Mouse (Mus musculus): Measurements from ENCODE around the gene Alg11. TPM values are rescaled to one million over a fixed set of nuclear protein-coding genes. Genes with fewer than 3 reads are reported as not detected.
A peak's percentile ranks its signal among the peaks of the same experiment; 100 is the strongest.

Gene Alg11
- polyA plus RNA-seq (2014; fragmentation: Nextera tagmentation; extraction: Ambion mirVana), result 27.0 and 31.5 TPM in 2 replicates

DNA sequence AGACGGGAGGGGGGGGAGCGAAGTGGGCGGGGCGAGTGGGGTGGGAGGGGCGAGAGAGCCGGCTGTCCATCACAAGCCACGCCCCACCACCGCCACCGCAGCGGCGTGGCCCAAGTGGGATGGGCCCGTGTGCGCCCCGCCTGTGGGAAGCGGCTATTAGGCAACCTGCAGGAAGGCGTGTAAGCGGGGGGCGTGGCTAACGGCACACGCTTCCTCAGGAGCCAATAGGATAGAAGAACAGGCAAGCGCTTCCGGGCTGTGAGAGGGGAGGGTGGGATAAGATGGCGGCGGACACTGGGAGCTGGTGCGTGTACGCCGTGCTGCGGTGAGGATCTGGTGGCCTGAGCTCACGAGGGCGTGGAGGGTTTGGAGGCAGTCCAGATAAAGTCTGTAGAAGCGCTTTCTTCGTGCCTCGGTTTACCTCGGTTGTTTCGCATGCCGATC, at the start of gene Alg11:
TSS of gene Alg11 (plus strand) at position 276 of the 444 bp plus-strand sequence.
- peak within 1 kb of the TSS; percentile 50; the same call in 1 of the 2 replicates for H3K27ac ChIP-seq (ENCODE audit: low read depth, low read length)
- peak within 1 kb of the TSS; percentile 88 for H3K4me3 ChIP-seq (ENCODE audit: low read depth, low read length)
- H3K4me2 ChIP-seq, result peak within 1 kb of the TSS; percentile 94
- H3K4me1 ChIP-seq (ENCODE audit: control insufficient read depth, insufficient read depth, low read length), result peaks cover 5% of the 10 kb centered on the region; the same call in 1 of the 2 replicates
- ATAC-seq (replicated peaks; ENCODE audit: insufficient number of reproducible peaks, low FRiP score, low TSS enrichment), result peak; percentile 99
- WGBS (ENCODE audit: insufficient replicate concordance), result under 1% methylated on average over 33 of the region's 36 CpGs
- H3K27me3 ChIP-seq (ENCODE audit: control insufficient read depth, insufficient read depth, low read length), result peaks cover 2% of the 10 kb centered on the region; the same call in 1 of the 2 replicates
- peak within 1 kb of the TSS; percentile 77 for H3K9ac ChIP-seq (ENCODE audit: low read depth, low read length)
- H3K9me3 ChIP-seq (replicated peaks; ENCODE audit: control insufficient read depth, low read length), result no peaks in the 10 kb centered on the region
- peaks cover 9% of the 10 kb centered on the region for H3K36me3 ChIP-seq (ENCODE audit: control insufficient read depth, insufficient read depth, low read length)

DNA sequence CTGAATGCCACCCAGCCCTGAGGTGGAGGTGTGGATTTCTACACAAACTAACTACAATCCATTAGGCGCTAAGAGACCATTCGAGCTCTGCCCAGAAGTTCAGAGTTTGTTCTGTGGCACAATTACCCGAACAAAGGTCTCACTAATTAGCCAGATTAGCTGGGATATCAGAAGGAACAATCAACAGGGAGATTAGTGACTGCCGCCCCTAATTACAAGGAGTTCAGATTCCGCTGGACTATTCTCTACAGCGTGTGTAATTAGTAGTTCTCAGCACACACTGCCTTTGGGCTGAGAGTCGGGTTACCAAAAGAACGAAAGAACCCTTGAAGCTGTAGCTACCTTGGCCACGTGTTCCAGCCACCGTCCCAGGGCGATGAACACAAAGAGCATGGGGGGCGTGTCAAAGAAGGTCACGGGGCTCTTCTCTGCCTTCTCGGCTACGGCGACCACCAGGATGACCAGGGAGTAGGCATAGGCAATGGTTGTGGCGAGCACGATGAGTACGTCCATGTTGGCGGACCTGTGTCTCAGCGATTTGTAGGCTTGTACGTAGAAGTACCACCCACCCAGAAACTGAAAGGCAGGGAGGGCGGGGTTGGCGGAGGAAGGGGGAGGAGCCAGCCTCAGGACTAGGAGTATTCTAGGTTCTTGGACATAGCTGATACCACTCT, 47.4 kb upstream of the Alg11 start:
- Histone ChIP-seq H3K4me2 (no peak overlapping the region), H3K4me1 (ENCODE audit: control insufficient read depth, insufficient read depth, low read length) (no peaks in the 10 kb centered on the region), H3K9me3 (replicated peaks; ENCODE audit: control insufficient read depth, low read length) (no peaks in the 10 kb centered on the region), H3K27ac (ENCODE audit: low read depth, low read length) (no peak overlapping the region), H3K27me3 (ENCODE audit: control insufficient read depth, insufficient read depth, low read length) (no peaks in the 10 kb centered on the region), H3K4me3 (ENCODE audit: low read depth, low read length) (no peak overlapping the region), H3K36me3 (ENCODE audit: control insufficient read depth, insufficient read depth, low read length) (no peaks in the 10 kb centered on the region), H3K9ac (ENCODE audit: low read depth, low read length) (no peak overlapping the region)
- ATAC-seq (replicated peaks; ENCODE audit: insufficient number of reproducible peaks, low FRiP score, low TSS enrichment), result no peak
- 81% methylated on average over 24 of the region's 24 CpGs for WGBS (ENCODE audit: insufficient replicate concordance)

DNA sequence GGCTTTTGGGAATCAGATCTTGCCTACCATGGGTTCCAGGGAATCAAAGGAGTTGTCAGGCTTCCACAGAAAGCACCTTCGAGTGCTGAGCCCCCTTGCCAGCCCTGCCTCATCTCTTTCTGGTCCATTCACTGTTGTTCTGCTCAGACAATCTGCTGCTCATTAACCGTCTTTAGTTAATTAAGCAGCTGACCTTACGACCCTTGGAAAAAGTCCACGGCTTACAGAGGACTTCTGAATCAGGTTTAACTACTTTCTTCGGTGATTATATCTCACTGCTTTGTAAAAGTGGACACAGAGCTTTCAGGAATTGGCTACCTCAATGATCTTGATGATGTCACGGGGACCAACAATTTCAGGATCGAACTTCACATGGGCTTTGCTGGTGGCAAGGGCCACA, 42.8 kb upstream of the Alg11 start:
- 80% methylated on average over 7 of the region's 7 CpGs for WGBS (ENCODE audit: insufficient replicate concordance)
- Histone ChIP-seq H3K27me3 (ENCODE audit: control insufficient read depth, insufficient read depth, low read length) (no peaks in the 10 kb centered on the region), H3K9me3 (replicated peaks; ENCODE audit: control insufficient read depth, low read length) (no peaks in the 10 kb centered on the region), H3K36me3 (ENCODE audit: control insufficient read depth, insufficient read depth, low read length) (no peaks in the 10 kb centered on the region), H3K27ac (ENCODE audit: low read depth, low read length) (no peak overlapping the region), H3K9ac (ENCODE audit: low read depth, low read length) (no peak overlapping the region), H3K4me1 (ENCODE audit: control insufficient read depth, insufficient read depth, low read length) (no peaks in the 10 kb centered on the region), H3K4me3 (ENCODE audit: low read depth, low read length) (no peak overlapping the region), H3K4me2 (no peak overlapping the region)
- ATAC-seq (replicated peaks; ENCODE audit: insufficient number of reproducible peaks, low FRiP score, low TSS enrichment), result no peak

GRCm38 (mm10) chr8:22019498-22019897, 41.0 kb upstream of the Alg11 start:
- H3K4me1 ChIP-seq (ENCODE audit: control insufficient read depth, insufficient read depth, low read length), result no peaks in the 10 kb centered on the region
- no peak overlapping the region for H3K4me2 ChIP-seq
- H3K36me3 ChIP-seq (ENCODE audit: control insufficient read depth, insufficient read depth, low read length), result no peaks in the 10 kb centered on the region
- H3K27me3 ChIP-seq (ENCODE audit: control insufficient read depth, insufficient read depth, low read length), result no peaks in the 10 kb centered on the region
- 66% methylated on average over 5 of the region's 5 CpGs for WGBS (ENCODE audit: insufficient replicate concordance)
- no peak overlapping the region for H3K9ac ChIP-seq (ENCODE audit: low read depth, low read length)
- no peak overlapping the region for H3K27ac ChIP-seq (ENCODE audit: low read depth, low read length)
- H3K4me3 ChIP-seq (ENCODE audit: low read depth, low read length), result no peak overlapping the region
- H3K9me3 ChIP-seq (replicated peaks; ENCODE audit: control insufficient read depth, low read length), result no peaks in the 10 kb centered on the region
- no peak for ATAC-seq (replicated peaks; ENCODE audit: insufficient number of reproducible peaks, low FRiP score, low TSS enrichment)

DNA sequence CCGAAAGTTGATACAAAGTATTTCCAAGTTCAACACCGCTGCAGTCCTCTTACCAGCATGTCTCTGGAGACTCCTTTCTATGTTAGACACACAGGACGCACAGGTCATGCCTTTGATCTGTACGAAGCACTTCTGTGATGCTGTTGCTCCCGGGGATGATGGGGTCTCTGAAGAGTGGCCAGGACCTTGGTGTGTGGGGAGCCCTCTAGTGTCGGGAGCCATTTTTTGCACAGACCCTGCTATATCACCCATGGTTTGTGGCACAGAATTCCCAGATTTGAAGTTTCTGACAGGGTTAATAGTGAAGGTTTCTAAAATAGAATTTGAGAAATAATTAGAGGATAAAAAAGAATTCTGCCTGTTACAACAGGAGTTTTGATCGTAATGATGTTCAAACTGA, 38.3 kb upstream of the Alg11 start:
- Histone ChIP-seq H3K4me1 (ENCODE audit: control insufficient read depth, insufficient read depth, low read length) (no peaks in the 10 kb centered on the region), H3K36me3 (ENCODE audit: control insufficient read depth, insufficient read depth, low read length) (no peaks in the 10 kb centered on the region), H3K9ac (ENCODE audit: low read depth, low read length) (no peak overlapping the region), H3K9me3 (replicated peaks; ENCODE audit: control insufficient read depth, low read length) (no peaks in the 10 kb centered on the region), H3K4me3 (ENCODE audit: low read depth, low read length) (no peak overlapping the region), H3K4me2 (no peak overlapping the region), H3K27me3 (ENCODE audit: control insufficient read depth, insufficient read depth, low read length) (no peaks in the 10 kb centered on the region), H3K27ac (ENCODE audit: low read depth, low read length) (no peak overlapping the region)
- no peak for ATAC-seq (replicated peaks; ENCODE audit: insufficient number of reproducible peaks, low FRiP score, low TSS enrichment)
- WGBS (ENCODE audit: insufficient replicate concordance), result 54% methylated on average over 7 of the region's 7 CpGs

GRCm38 (mm10) chr8:22025241-22025640, 35.3 kb upstream of the Alg11 start:
- no peak overlapping the region for H3K4me2 ChIP-seq
- no peak overlapping the region for H3K27ac ChIP-seq (ENCODE audit: low read depth, low read length)
- 68% methylated on average over 4 of the region's 4 CpGs for WGBS (ENCODE audit: insufficient replicate concordance)
- H3K27me3 ChIP-seq (ENCODE audit: control insufficient read depth, insufficient read depth, low read length), result no peaks in the 10 kb centered on the region
- no peak for ATAC-seq (replicated peaks; ENCODE audit: insufficient number of reproducible peaks, low FRiP score, low TSS enrichment)
- no peaks in the 10 kb centered on the region for H3K36me3 ChIP-seq (ENCODE audit: control insufficient read depth, insufficient read depth, low read length)
- H3K4me3 ChIP-seq (ENCODE audit: low read depth, low read length), result no peak overlapping the region
- H3K9me3 ChIP-seq (replicated peaks; ENCODE audit: control insufficient read depth, low read length), result no peaks in the 10 kb centered on the region
- no peaks in the 10 kb centered on the region for H3K4me1 ChIP-seq (ENCODE audit: control insufficient read depth, insufficient read depth, low read length)
- H3K9ac ChIP-seq (ENCODE audit: low read depth, low read length), result no peak overlapping the region

GRCm38 (mm10) chr8:22028973-22029372, 31.5 kb upstream of the Alg11 start:
- Histone ChIP-seq H3K4me3 (ENCODE audit: low read depth, low read length) (no peak overlapping the region), H3K27me3 (ENCODE audit: control insufficient read depth, insufficient read depth, low read length) (no peaks in the 10 kb centered on the region), H3K9me3 (replicated peaks; ENCODE audit: control insufficient read depth, low read length) (no peaks in the 10 kb centered on the region), H3K4me1 (ENCODE audit: control insufficient read depth, insufficient read depth, low read length) (no peaks in the 10 kb centered on the region), H3K4me2 (no peak overlapping the region), H3K9ac (ENCODE audit: low read depth, low read length) (no peak overlapping the region), H3K27ac (ENCODE audit: low read depth, low read length) (no peak overlapping the region), H3K36me3 (ENCODE audit: control insufficient read depth, insufficient read depth, low read length) (no peaks in the 10 kb centered on the region)
- WGBS (ENCODE audit: insufficient replicate concordance), result 80% methylated on average over 3 of the region's 3 CpGs
- no peak for ATAC-seq (replicated peaks; ENCODE audit: insufficient number of reproducible peaks, low FRiP score, low TSS enrichment)

DNA sequence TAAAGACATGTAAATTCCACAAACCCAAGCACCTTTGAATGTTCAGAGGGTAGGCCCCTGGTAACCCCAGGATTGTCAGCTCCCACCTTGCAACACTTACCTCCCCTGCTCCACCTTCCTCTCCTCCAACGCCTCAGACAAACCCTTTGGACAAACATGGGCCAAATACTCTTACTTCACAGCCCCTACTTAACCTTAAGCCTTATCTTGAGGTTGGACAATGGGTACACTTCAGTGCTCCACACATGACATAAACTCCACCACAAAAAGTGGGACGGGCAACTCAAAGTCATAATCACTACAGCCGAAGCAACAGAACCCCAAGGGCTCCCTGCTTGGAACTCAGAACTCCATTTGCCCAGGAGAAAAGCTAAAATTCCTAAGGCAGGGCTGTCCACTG, 29.5 kb upstream of the Alg11 start:
- 75% methylated on average over 3 of the region's 3 CpGs for WGBS (ENCODE audit: insufficient replicate concordance)
- ATAC-seq (replicated peaks; ENCODE audit: insufficient number of reproducible peaks, low FRiP score, low TSS enrichment), result no peak
- no peaks in the 10 kb centered on the region for H3K36me3 ChIP-seq (ENCODE audit: control insufficient read depth, insufficient read depth, low read length)

GRCm38 (mm10) chr8:22036137-22036536, 24.4 kb upstream of the Alg11 start:
- H3K4me2 ChIP-seq, result no peak overlapping the region
- 88% methylated on average over 9 of the region's 9 CpGs for whole genome bisulfite sequencing (ENCODE audit: insufficient replicate concordance)
- H3K27me3 ChIP-seq (ENCODE audit: control insufficient read depth, insufficient read depth, low read length), result 0 out of 2 replicates have a peak, but pooled peaks cover 3% of the 10 kb centered on the region
- H3K27ac ChIP-seq (ENCODE audit: low read depth, low read length), result no peak overlapping the region
- H3K9me3 ChIP-seq (replicated peaks; ENCODE audit: control insufficient read depth, low read length), result no peaks in the 10 kb centered on the region
- no peak overlapping the region for H3K9ac ChIP-seq (ENCODE audit: low read depth, low read length)
- no peak for ATAC-seq (replicated peaks; ENCODE audit: insufficient number of reproducible peaks, low FRiP score, low TSS enrichment)
- no peak overlapping the region for H3K4me3 ChIP-seq (ENCODE audit: low read depth, low read length)
- H3K36me3 ChIP-seq (ENCODE audit: control insufficient read depth, insufficient read depth, low read length), result no peaks in the 10 kb centered on the region
- H3K4me1 ChIP-seq (ENCODE audit: control insufficient read depth, insufficient read depth, low read length), result 0 out of 2 replicates have a peak, but pooled peaks cover 4% of the 10 kb centered on the region

More for the DNA sequence above, 29.5 kb upstream of the Alg11 start:
- no peaks in the 10 kb centered on the region for H3K4me1 ChIP-seq (ENCODE audit: control insufficient read depth, insufficient read depth, low read length)
- no peaks in the 10 kb centered on the region for H3K27me3 ChIP-seq (ENCODE audit: control insufficient read depth, insufficient read depth, low read length)
- no peaks in the 10 kb centered on the region for H3K9me3 ChIP-seq (replicated peaks; ENCODE audit: control insufficient read depth, low read length)
- H3K27ac ChIP-seq (ENCODE audit: low read depth, low read length), result no peak overlapping the region
- H3K9ac ChIP-seq (ENCODE audit: low read depth, low read length), result no peak overlapping the region
- H3K4me3 ChIP-seq (ENCODE audit: low read depth, low read length), result no peak overlapping the region
- H3K4me2 ChIP-seq, result no peak overlapping the region

Data from heart, embryonic 11.5 days (tissue).